Mouse (Mus musculus): ENCODE measurements around the gene Rspo3.

DNA sequence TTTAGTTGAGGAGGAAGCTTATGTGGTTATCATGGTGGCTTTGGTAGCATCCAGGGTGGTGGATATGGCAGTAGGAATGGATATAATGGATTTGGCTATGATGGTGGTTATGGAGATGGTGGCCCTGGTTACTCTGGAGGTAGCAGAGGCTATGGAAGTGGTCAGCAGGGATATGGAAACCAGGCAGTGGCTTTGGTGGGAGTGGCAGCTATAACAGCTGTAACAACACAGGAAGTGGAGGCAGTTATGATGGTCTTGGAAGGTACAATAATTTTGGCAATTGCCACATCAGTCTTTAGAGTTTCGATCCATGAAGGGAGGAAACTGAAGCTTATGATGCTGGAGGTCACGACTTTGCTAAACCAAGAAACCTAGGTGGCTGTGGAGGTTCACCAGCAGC lies 109.0 kb downstream of the Rspo3 start:
- no peak for TF ChIP-seq POLR2A (IDR thresholded peaks at IDR 0.05; ENCODE audit: control insufficient read depth in 1 of 2, insufficient read depth in 1 of 2, low read depth in 1 of 2, low read length in 2 of 2, poor library complexity in 1 of 2)
- no peak for TF ChIP-seq CTCF (IDR thresholded peaks at IDR 0.05 in 2 of 3, conservative IDR thresholded peaks at IDR 0.05 in 1 of 3; ENCODE audit: control insufficient read depth in 1 of 3, insufficient read depth in 1 of 3, low read depth in 2 of 3, low read length in 3 of 3, poor library complexity in 1 of 3, severe bottlenecking in 1 of 3)
- no peak for TF ChIP-seq MAZ (IDR thresholded peaks at IDR 0.05; ENCODE audit: low read depth, low read length)
- no peak for TF ChIP-seq ELF1 (IDR thresholded peaks at IDR 0.05; ENCODE audit: low read depth, low read length)
- no peak for TF ChIP-seq POLR2AphosphoS5 (IDR thresholded peaks at IDR 0.05; ENCODE audit: borderline replicate concordance, low read depth, low read length)
